Mouse (Mus musculus): ENCODE measurements at regions not wholly inside any gene's neighbourhood (a gene's known extent, or its start where the extent isn't known, plus 50 kb on each side); places are given as distances from the start of the nearest gene placed in this dataset.
A peak's percentile ranks its signal among the peaks of the same experiment; 100 is the strongest.

DNA sequence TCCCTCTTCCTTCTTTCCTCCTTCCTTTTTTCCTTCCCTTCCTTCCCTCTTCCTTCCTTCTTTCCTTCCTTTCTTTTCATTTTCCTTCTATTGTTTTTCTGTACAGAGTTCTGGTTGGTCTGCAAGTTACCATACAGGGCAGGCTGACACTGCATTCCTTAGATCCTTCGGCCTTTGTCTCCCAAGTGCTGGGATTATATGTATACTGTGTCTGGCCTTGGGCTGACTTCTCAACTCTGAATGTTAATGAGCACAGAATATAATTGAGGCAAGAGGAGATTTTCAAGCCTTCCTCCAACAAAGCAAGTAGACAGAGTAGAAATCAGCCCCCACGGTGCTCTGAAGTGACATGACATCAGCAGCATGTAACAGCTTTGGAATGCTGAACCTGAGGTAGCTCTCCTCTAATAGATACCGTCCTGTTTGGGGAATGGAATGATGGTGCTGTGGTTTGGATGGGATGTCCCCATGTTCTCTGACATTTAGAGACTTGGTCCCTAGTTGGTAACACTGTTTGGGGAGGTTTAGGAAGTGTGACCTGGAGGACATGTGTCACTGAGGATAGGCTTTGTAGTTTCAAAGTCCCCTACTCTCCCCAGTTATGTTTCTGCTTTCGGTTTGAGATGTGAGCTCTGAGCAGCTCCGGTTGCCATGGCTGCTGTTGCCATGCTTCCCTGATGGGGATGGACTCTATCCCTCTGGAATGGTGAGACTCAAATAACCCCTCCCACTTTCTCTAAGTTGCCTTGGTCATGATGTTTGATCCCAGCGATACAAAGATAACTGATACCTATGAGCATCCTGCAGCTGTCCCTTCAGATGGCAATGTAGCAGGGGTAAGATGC is 178.1 kb downstream of the Dact1 start:
- Histone ChIP-seq H3K4me1 (peaks cover 8% of the 10 kb centered on the region), H3K9me3 (no peaks in the 10 kb centered on the region), H3K4me2 (no peak overlapping the region), H3K36me3 (replicated peaks) (no peaks in the 10 kb centered on the region), H3K4me3 (no peak overlapping the region), H3K27ac (no peak overlapping the region), H3K27me3 (replicated peaks) (no peaks in the 10 kb centered on the region), H3K9ac (no peak overlapping the region)
- peak; percentile 82 for ATAC-seq (replicated peaks)
- 33% methylated on average over 6 of the region's 6 CpGs for WGBS

DNA sequence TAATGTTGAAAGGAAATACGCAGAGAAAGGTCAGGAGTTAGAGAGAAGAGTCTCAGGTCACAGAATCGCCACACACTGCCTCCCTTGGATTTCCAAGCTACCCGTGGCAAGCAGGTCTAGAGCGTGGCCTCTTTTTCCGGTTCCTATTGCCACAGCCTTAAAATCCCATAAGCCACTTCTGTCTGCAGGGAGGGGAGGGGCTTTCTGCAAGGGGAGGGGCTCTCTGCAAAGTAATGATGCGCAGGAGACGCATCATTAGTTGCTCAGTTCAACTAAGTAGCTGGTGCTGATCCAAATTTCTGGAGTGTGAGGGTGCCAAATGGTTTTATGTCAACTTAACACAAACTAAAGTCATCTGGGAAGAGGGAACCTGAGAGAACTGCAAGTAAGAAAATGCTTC is 179.6 kb downstream of the Dact1 start:
- H3K9ac ChIP-seq, result no peak overlapping the region
- WGBS, result 89% methylated on average over 7 of the region's 7 CpGs
- no peak for ATAC-seq (replicated peaks)

DNA sequence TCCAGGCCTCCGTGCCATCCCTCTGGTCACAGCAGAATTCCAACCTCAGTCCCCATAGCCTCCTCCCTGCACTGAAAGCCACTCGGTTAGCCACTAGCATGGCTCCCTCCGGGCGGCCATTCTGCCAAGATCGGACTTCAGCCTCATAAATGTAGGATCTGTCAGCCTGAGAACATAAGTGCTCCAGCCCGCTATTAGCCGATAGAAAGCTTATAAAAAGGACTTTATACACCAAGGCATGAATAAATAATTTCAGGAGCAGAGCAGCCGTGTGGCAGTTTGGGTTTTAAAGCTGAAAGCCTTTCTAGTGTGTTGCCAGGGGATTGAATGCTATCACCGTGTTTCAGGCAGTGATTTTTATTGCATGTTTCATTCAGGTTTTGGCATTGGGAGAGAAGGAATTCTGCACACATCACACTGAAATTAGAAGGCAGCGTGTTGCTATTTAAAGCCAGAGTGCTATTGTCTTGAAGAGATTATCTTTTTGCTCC is 185.2 kb downstream of the Dact1 start:
- ATAC-seq (replicated peaks), result peak; percentile 59
- Histone ChIP-seq H3K27me3 (replicated peaks) (no peaks in the 10 kb centered on the region), H3K4me1 (peaks cover 19% of the 10 kb centered on the region), H3K36me3 (replicated peaks) (no peaks in the 10 kb centered on the region), H3K9me3 (no peaks in the 10 kb centered on the region), H3K27ac (peak overlapping the region; percentile 88), H3K9ac (peak overlapping the region; percentile 13; the same call in 1 of the 2 replicates), H3K4me2 (peak overlapping the region; percentile 34), H3K4me3 (no peak overlapping the region)
- WGBS, result 22% methylated on average over 10 of the region's 10 CpGs

More for the DNA sequence above, 179.6 kb downstream of the Dact1 start:
- Histone ChIP-seq H3K27ac (no peak overlapping the region), H3K27me3 (replicated peaks) (no peaks in the 10 kb centered on the region), H3K4me1 (peaks cover 14% of the 10 kb centered on the region), H3K36me3 (replicated peaks) (no peaks in the 10 kb centered on the region), H3K9me3 (no peaks in the 10 kb centered on the region), H3K4me2 (no peak overlapping the region), H3K4me3 (no peak overlapping the region)

DNA sequence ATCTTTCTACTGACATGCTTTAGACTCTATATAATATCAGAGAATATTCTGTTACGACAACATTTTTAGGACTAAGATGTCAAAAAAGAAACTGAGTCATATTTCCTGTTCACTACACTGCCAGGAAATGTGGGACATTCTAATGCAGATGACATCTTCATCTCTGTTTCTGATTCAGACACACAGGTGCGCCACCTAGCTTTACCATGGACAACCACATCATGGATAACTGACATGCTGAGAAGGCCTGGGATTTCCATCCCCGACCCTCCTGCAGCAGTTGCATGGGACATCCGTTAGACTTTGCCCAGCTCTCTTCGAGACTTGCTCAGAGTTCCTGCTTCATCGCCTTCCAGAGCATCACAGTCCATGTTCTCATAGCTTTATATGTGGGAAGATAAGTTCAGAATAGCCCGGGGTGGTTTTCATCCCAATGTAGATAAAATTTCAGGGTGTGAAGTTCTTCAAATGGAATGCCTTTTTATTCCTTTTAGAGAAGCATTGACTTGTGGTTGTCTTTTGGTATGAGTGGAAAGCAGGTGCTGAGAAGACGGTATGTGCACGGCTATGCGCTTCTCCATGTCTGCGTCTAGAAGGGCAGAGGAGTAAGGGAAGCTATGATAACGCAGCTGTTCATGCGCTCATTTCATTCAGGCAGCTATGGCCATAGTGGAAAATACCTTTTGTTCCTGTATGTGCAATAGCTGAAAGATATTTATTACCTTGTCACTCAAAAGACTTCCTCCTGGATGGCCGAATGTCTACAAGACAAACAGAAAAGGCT is 188.8 kb downstream of the Dact1 start:
- H3K9ac ChIP-seq, result no peak overlapping the region
- H3K4me3 ChIP-seq, result no peak overlapping the region
- H3K4me2 ChIP-seq, result no peak overlapping the region
- H3K27ac ChIP-seq, result no peak overlapping the region
- 75% methylated on average over 14 of the region's 14 CpGs for WGBS
- H3K9me3 ChIP-seq, result no peaks in the 10 kb centered on the region
- ATAC-seq (replicated peaks), result no peak
- H3K27me3 ChIP-seq (replicated peaks), result no peaks in the 10 kb centered on the region
- H3K4me1 ChIP-seq, result peaks cover 24% of the 10 kb centered on the region
- no peaks in the 10 kb centered on the region for H3K36me3 ChIP-seq (replicated peaks)

DNA sequence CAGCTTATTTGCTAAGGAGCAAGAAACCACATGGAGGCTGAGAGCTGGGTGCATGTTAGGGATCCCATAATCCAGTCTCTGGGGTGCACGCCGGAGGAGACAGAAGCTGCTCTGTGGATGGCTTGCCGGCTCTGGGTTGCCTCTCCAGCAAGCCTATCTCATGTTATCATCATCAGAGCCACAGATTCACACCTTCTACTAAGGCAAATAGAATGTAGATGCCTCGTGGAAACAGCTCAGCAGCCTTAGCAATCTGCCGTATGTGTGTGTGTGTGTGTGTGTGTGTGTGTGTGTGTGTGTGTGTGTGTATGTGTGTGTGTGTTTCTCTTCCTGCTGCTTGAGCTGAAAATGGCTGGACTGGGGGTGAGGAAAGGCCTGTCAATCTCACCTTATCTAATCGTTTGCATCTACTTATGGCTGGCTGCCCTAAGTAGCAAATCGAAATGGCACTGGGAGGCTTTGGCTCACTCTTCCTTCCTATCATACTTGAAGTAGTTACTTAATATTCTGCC is 191.7 kb downstream of the Dact1 start:
- Histone ChIP-seq H3K27ac (0 out of 2 replicates have a peak overlapping the region, but pooled peaks have one; percentile 5), H3K27me3 (replicated peaks) (no peaks in the 10 kb centered on the region), H3K9me3 (no peaks in the 10 kb centered on the region), H3K9ac (no peak overlapping the region), H3K4me1 (0 out of 2 replicates have a peak, but pooled peaks cover 5% of the 10 kb centered on the region), H3K36me3 (replicated peaks) (no peaks in the 10 kb centered on the region), H3K4me2 (no peak overlapping the region), H3K4me3 (no peak overlapping the region)
- 0 out of 2 replicates have a peak, but pooled peaks have one; percentile 24 for ATAC-seq (replicated peaks)
- WGBS, result 53% methylated on average over 7 of the region's 7 CpGs

DNA sequence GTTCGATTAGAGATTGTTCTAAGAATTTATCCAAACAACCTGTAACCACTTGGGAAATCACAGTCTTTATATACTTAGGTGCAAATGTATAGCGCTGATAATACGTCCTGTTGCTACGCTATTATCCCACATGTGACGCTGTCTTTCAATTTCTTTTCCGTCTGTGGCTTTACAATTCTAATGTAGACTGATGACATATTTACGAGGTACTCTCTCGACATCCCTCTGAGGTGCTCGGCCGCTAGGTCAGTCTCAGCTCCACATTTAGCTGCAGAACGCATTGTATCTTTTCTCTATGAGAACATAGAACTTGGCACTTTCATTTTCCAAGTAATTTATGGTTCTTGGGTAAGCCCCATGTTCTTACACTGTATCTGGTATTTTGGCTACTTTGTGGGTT is 193.6 kb downstream of the Dact1 start:
- H3K27ac ChIP-seq, result no peak overlapping the region
- H3K36me3 ChIP-seq (replicated peaks), result no peaks in the 10 kb centered on the region
- 65% methylated on average over 11 of the region's 11 CpGs for WGBS
- no peak overlapping the region for H3K4me2 ChIP-seq
- 0 out of 2 replicates have a peak, but pooled peaks cover 5% of the 10 kb centered on the region for H3K4me1 ChIP-seq
- H3K4me3 ChIP-seq, result no peak overlapping the region
- ATAC-seq (replicated peaks), result no peak
- H3K27me3 ChIP-seq (replicated peaks), result no peaks in the 10 kb centered on the region
- no peaks in the 10 kb centered on the region for H3K9me3 ChIP-seq
- H3K9ac ChIP-seq, result no peak overlapping the region

DNA sequence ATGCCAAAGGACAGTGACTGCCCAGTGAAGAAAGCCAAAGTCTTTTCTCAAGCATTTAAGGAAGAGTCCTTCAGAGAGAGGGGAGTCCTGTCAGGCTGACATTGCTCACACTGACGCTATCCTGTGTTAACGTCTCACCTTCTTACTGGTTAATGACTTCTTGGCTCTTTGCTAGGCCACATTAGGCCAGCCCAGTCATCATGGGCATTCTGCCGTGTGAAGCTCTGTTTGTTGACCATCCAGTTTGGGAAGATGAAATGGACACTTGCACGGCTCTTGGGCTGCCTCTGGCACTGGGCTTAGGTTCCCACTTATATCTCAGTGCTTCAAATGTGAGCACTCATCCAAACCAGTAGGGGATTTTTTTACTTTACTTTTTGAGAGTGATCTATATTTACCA is 196.5 kb downstream of the Dact1 start:
- H3K9me3 ChIP-seq, result no peaks in the 10 kb centered on the region
- H3K27ac ChIP-seq, result no peak overlapping the region
- no peak overlapping the region for H3K4me2 ChIP-seq
- 77% methylated on average over 4 of the region's 4 CpGs for WGBS
- H3K27me3 ChIP-seq (replicated peaks), result no peaks in the 10 kb centered on the region
- H3K4me1 ChIP-seq, result peaks cover 3% of the 10 kb centered on the region; the same call in 1 of the 2 replicates
- no peak overlapping the region for H3K9ac ChIP-seq
- no peaks in the 10 kb centered on the region for H3K36me3 ChIP-seq (replicated peaks)
- ATAC-seq (replicated peaks), result no peak
- H3K4me3 ChIP-seq, result no peak overlapping the region

DNA sequence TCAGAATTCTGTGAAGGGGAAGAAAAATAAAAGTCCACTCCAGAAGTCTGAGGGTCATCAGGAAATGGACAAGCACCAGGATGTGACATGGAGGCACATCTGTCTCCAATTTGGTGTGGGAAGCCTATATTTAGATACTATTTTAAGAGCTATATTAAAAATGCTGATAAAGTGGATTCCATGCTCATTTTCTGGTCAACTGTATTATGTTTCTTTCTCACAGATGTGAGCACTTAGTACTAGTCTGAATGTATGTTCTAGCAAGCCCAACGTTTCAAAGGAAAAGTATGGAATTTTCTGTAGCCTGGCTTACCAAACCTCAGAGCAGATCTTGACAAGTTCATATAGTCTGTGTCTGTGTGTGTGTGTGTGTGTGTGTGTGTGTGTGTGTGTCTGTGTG is 197.0 kb downstream of the Dact1 start:
- H3K27ac ChIP-seq, result no peak overlapping the region
- H3K4me3 ChIP-seq, result no peak overlapping the region
- H3K9me3 ChIP-seq, result no peaks in the 10 kb centered on the region
- ATAC-seq (replicated peaks), result no peak
- H3K4me1 ChIP-seq, result peaks cover 2% of the 10 kb centered on the region; the same call in 1 of the 2 replicates
- H3K9ac ChIP-seq, result no peak overlapping the region
- no peak overlapping the region for H3K4me2 ChIP-seq
- H3K36me3 ChIP-seq (replicated peaks), result no peaks in the 10 kb centered on the region
- 90% methylated on average over 1 of the region's 1 CpGs for WGBS
- no peaks in the 10 kb centered on the region for H3K27me3 ChIP-seq (replicated peaks)

DNA sequence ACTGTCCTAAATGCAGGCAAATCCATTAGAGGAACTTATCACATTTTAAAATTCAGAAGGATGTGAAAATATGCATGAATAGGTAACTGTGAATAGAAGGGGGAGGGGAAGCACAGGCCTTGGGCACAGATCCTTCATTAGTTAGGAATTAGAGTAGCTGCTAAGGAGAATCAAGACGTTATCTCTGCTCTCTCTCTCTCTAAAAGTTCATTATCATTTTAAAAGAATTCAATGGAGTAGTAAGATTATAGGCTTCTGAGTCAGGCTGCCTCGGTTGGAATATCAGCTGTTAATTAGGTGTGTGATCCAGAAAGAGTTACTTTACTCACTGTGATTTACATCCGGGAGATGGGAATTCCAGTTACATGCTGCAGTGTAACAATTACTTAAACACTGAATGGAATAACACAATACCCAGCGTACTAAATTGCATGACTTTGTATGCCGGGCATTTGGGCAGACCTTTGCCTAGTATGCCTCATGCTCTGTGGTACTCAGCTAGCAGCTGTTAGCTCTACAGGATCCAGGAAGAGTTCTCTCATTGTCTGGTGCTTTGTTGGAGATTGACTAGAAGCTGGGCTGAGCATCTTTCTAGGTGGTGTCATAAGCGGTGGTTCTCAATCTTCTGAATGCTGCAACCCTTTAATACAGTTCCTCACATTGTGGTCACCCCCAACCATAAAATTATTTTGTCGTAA is 203.4 kb downstream of the Dact1 start:
- Histone ChIP-seq H3K9me3 (no peaks in the 10 kb centered on the region), H3K4me3 (no peak overlapping the region), H3K9ac (no peak overlapping the region), H3K27ac (peak overlapping the region; percentile 27; the same call in 1 of the 2 replicates), H3K27me3 (replicated peaks) (no peaks in the 10 kb centered on the region), H3K4me2 (no peak overlapping the region), H3K4me1 (peaks cover 12% of the 10 kb centered on the region), H3K36me3 (replicated peaks) (no peaks in the 10 kb centered on the region)
- 0 out of 2 replicates have a peak, but pooled peaks have one; percentile 30 for ATAC-seq (replicated peaks)
- WGBS, result 47% methylated on average over 7 of the region's 7 CpGs

DNA sequence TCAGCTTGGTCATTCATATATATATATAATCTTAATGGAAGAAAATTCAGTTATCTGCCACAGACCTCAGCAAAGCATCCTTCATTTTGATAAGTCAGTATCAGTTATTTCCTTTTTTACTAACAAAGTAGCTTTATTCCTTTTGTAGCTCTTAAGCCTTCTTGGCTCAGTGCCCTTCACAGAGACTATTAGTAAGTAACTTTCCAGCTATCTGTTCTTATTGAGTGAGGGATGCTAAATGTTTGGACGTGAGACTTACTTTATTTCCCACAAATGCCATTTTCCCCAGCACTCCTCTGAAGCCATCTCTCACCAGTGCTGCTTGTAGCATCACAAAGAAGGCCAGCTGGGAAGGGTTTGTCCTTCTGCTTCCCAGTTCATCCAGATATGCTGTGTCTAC is 209.8 kb downstream of the Dact1 start:
- 52% methylated on average over 1 of the region's 1 CpGs for WGBS

DNA sequence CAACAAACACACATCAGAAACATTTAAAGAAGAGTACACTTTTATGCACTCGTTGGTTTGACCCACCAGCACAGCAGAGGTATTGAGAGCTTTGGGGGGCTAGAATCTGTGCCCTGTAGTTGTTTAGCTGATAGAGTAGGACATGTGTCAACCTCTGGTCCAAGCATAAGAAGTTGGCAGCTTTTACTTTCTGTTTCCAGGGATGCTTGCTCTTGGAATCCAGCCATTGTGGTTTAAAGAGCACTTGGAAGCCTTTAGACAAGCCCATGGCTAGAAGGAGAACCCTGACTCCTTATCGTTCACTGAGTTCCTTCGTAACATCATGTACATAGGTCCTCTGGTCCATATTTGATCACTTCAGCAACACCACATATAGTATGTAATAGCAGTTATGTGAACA is 212.3 kb downstream of the Dact1 start:
- Histone ChIP-seq H3K36me3 (replicated peaks) (no peaks in the 10 kb centered on the region), H3K27me3 (replicated peaks) (no peaks in the 10 kb centered on the region), H3K27ac (no peak overlapping the region), H3K9me3 (no peaks in the 10 kb centered on the region), H3K4me3 (no peak overlapping the region), H3K4me2 (no peak overlapping the region), H3K9ac (no peak overlapping the region), H3K4me1 (peaks cover 8% of the 10 kb centered on the region)
- no peak for ATAC-seq (replicated peaks)
- 89% methylated on average over 3 of the region's 3 CpGs for WGBS

More for the DNA sequence above, 209.8 kb downstream of the Dact1 start:
- Histone ChIP-seq H3K36me3 (replicated peaks) (no peaks in the 10 kb centered on the region), H3K4me3 (no peak overlapping the region), H3K27ac (no peak overlapping the region), H3K4me2 (no peak overlapping the region), H3K9me3 (no peaks in the 10 kb centered on the region), H3K27me3 (replicated peaks) (no peaks in the 10 kb centered on the region), H3K9ac (no peak overlapping the region), H3K4me1 (no peaks in the 10 kb centered on the region)
- no peak for ATAC-seq (replicated peaks)

DNA sequence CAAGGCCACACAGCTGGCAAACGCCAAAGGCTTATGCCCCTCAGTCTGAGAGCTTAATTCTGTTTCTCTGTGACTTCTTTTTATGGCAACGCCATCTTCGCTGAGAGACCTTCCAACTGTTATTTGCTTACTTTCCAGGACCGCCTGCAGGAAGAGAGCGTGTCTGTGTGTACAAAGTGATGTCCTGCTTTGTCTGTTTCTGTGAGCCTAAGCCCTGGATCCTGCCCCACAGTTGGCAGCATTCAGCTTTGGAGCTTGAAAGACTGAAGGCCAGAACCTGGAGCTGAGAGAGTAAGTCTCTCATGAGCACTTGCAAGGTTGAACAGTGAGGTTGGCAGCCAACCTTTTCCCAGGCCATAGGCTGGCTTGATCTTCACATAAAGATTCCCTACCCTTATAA is 212.8 kb downstream of the Dact1 start:
- 63% methylated on average over 5 of the region's 5 CpGs for WGBS
- ATAC-seq (replicated peaks), result no peak

More for the DNA sequence above, 212.8 kb downstream of the Dact1 start:
- no peak overlapping the region for H3K27ac ChIP-seq
- H3K36me3 ChIP-seq (replicated peaks), result no peaks in the 10 kb centered on the region
- H3K9me3 ChIP-seq, result no peaks in the 10 kb centered on the region
- H3K9ac ChIP-seq, result no peak overlapping the region
- peaks cover 8% of the 10 kb centered on the region for H3K4me1 ChIP-seq
- H3K27me3 ChIP-seq (replicated peaks), result no peaks in the 10 kb centered on the region
- no peak overlapping the region for H3K4me3 ChIP-seq
- no peak overlapping the region for H3K4me2 ChIP-seq

Measured in midbrain, embryonic 15.5 days (tissue).